Mouse (Mus musculus): ENCODE results near the gene Pmp22.

Gene Pmp22

DNA sequence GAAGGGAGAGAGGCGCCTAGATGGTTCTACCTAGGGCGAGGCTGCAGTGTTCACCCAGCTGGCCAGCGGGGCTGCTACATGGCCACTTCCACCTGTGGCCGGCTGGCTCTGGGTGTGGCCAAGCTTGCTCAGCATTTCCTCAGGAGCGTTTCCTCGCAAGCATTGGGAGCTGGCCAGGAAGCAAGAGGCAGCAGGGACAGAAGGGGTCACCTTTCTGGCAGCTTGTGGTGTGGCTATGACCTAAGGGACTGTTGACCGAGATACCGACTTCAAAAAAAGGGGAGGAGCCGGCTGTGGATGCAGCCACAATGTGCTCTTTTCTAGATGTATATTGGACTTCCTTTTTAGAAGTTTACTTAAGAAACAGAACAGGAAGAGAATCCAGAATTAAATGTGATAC, 593 bp downstream of the Pmp22 start:
- peak; percentile 51 to 63 for DNase-seq

DNA sequence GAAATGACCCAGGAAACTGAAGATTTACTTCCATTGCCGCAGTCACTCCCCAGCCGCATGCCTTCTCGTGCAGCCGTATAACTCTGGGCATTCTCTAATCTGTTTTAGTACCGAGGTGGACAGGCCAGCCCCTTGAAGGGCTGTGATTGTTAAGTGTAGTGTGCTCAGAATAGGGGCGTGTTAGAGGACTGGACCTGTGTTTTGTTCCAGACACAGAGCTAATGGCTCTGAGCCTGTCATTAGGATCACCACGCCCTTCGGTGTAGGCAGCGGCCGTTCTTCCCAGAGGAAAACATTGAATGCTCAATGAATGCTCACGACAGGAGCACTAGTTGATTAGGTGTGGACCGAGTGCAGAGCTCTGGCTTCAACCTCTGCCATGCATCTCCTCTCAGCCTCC, 1.1 kb downstream of the Pmp22 start:
- no peak for DNase-seq

DNA sequence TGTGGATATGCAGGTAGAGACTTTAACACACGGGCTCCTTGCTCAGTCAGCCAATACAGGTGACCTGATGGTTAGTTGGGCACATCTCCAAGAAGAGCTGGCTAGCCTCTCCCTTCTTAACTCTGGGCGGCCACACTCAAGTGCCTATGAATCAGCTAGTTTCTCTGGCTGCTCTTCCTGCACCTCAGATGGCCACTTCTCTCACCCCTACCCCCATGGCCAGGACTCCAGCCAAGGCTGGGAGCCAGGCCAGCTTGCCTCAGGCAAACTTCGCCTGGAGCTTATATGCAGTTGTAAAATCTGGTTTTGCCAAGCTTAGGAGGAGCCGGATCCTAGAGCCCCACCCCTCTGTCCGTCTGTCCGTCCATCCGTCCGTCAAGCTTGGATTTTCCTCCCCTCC, 1.7 kb downstream of the Pmp22 start:
- peak; percentile 63 to 69 for DNase-seq

DNA sequence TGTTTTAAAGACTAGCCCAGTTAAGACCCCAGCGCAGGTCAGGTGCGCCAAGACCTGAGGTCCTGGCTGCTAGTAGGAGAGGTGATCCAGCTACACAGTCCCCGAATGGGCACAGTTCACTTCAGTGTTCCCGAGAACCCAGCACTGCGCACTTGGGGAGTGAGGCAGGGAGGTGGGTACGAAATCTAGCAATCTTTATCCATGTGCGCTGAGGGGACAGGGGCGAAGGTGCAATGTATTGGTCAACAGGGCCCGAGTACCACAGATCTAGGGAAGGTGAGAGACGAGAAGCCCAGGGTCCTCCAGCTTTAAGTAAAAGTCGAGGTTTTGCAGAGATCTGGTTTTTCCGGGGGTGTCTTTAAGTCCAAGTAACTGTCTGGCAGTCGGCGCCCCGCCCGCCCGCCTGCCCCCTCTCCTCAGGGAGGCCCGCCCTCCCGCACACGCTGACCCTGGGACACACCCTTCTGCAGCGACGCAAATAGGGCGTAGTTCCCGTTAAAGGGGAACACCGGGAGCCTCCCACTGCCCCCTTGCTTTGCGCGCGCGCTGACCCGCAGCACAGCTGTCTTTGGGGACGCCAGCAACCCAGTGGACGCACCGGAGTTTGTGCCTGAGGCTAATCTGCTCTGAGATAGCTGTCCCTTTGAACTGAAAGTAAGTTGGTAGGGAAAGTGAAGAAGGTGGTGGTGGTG, 2.4 kb downstream of the Pmp22 start:
- DNase-seq = peak; percentile 68 to 77

DNA sequence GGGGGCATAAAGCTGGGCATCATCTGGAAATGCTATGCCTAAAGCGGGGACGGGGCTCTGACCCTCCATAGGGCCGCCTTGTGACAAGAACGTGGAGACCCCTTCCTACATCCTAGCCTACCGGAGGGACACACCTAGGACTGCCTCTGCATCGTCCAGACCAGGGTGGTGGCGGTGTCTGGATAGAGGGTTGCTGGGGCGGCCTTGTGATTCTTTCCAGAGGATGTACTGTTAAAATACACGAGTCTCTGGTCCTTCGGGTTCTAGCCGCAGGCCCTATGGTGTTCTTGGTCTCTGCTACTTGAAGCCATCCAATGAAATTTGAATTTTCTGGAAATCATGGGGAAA, 2.9 kb downstream of the Pmp22 start:
- peak in 1 of 2 experiments; percentile 49 for DNase-seq

DNA sequence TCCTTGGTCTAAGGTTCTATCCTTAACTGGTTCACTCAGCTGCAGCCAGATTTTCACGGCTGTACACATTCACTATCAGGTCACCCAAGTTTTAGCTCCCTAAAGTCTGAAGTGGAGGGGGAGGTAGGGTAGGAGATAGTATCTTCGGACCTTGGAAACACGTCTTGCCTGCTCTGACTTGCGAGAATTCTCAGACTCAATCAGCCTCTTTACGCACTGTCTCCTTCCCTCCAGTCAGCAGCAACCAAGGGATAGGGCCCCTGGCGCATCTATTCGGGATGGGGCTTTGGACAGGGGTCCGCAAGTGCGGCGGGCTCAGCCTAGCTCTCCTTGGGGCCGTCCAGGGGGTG, 3.3 kb downstream of the Pmp22 start:
- DNase-seq = no peak

DNA sequence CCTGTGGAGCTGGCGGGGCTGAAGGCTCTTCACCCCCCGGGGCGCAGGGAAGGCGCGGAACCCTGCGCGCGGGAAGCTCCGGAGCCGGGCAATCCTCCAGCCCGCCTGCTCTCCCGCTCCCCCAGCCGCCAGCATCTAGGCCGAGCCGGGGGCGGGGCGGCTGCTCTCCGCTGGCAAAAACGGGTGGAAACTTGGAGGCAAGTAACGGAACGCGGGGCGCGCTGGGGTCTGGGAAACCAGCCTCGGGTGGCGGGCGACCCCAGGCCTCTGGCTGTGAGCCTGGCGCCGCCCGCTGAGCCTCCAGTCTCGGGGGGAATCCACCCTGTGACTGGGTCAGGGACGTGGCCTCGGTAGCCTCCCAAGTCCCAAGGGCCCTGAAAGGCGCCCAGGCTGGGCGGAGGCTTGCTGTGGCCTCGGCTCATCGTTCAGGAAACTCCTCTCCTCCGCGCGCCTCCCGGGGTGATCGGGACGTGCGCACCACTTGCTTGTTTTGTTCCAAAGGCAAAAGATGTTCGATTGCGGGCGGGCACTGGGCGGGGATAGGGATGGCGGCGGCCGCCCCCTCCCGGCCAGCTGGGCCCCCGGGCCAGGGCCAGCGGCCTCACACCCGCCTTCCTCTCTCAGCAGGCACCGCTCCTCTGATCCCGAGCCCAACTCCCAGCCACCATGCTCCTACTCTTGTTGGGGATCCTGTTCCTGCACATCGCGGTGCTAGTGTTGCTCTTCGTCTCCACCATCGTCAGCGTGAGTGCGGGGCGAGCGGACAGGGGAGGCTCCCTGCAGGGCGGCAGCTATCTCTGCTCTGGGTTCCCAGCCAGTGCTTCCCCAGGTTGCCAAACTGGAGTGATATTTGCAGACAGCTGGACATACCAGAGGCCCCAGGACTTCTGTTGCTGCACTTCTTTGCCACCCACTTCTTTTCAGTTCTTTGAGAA, 4.0 kb downstream of the Pmp22 start:
- peak; percentile 83 to 88 for DNase-seq

DNA sequence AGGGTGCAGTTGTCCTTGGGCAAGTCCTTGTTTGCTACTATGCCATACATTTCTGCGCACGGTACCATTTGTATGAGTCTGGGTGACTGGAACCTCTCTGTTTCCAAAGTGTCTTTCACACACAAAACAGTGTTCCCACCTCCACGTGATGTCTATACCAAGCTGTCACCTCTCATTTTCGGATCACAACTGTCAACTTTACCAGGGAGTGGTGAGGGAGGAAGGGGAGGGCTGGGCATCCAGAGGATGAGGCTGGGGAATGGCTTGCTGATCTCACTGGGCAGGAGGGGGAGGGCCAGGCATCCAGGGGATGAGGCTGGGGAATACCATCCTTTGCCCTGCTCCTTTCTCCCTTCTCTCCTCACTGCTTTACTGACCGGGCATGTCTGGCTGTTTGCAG, 5.2 kb downstream of the Pmp22 start:
- DNase-seq = no peak

DNA sequence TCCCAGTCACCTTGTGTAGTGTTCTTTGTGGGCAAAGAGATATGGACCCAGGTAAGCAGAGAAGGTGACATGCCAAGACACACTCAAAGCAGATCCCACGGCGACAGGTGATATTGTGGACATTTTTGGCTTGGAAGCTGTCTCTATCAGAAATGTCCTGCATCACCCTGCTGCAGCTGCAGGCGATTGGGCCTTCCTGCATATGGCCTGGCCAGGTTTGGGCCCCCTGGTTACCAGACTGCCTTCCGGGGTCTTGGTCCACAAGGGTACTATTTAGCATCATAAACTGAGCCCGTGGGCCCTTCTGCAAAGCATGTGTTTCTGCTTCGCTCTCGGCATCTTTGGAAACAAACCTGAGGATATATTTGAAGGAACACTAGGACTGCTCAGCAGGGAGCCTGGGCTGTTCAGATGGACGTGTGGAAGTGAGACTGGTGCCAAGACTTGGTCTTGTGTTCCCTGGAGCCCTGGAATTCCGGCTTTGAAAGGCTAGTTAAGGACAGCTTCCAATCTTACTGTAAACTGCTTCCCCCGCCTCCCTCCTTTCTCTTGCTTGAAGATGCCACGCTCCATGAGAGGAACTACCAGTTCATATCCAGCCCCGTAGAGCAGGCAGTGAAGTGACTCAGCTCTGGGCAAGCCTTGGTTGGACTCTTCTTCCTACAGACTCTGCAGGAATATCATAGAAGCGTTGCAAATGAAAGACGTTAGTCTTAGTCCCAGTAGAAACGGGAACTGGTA, 6.1 kb downstream of the Pmp22 start:
- DNase-seq = peak in 1 of 2 experiments; percentile 29

DNA sequence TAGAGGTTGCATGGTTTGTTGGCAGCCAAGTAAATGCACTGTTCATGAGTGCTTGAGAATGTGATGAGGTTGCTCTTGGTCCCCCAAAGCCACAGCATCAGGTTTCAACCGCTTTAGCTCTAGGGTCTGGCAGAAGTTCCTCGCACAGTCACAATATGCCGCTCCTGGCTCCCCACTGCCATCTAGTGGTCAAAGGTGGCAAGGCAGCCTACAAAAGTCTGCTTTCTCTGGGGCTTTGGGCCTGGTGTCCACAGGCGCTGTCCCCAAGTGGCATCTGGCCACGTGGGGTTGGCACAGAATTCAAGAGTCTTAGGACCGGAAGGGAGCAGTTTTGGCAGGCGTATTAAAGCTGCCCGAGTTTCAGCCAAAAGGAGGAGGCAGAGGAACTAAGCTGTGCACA, 6.8 kb downstream of the Pmp22 start:
- DNase-seq = peak; percentile 94 to 96

DNA sequence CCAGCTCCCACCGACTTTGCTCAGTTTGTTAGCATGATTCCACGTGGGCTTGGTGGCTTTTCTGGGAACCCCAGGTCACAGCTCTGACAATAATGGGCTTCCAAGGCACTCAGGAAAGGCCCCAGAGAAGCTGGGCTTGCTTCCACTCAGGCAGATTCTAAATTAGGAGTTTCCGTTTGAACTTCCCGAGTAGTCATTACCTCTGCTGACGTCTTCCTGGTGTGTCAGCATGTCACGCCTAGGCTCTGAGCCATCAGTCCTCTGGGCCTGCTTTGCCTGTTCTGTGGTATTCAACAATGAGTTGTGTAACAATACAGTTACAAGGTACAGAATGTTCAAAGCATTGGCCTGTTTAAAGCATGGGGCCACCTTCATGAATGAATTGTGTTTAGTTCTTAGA, 7.4 kb downstream of the Pmp22 start:
- peak; percentile 38 to 57 for DNase-seq

DNA sequence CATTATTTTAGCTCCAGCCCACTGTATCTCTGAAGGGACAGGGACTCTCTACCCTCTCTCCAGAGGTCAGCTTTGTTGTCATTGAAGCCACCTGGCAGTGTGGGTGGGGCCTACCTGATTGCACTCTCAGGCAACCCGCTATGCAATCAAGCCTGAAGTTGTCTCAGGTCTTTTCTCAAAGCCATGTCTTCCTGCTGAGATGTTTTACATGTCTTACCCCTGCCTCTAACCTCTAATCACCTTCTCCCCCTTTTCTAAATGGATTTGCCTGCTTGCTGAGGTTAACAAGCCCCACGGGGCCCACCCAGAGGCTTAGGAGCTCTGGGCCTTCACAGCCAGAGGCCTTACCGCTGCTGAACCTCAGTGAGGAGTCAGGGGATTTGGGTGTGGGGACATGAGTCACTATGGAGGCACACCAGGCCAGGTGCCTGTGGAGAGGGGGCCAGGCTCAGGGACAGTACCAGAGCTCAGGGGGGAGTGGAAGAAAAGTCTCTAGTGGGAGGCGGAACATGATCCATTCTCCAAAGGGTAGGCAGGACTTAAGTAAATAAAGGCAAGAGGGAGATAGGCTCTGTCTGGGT, 8.1 kb downstream of the Pmp22 start:
- DNase-seq = no peak

DNA sequence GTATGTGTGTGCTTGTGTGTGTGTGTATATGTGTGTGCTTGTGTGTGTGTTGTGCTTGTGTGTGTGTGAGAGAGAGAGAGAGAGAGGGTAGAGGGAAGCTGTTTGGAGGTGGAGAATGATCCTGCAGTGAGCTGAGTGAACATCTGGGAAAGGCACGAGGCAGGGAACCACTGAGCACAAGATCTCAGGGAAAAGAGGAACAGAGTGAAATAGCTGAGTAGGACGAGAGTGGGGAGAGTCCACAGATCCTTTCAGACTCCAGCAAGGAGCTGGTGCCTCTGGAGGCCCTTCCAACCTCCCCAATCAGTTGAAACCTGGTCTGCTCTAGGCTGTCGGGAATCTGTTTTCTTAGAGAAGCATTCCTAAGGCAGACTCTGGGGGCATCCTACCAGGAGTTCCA, 10.0 kb downstream of the Pmp22 start:
- no peak for DNase-seq

DNA sequence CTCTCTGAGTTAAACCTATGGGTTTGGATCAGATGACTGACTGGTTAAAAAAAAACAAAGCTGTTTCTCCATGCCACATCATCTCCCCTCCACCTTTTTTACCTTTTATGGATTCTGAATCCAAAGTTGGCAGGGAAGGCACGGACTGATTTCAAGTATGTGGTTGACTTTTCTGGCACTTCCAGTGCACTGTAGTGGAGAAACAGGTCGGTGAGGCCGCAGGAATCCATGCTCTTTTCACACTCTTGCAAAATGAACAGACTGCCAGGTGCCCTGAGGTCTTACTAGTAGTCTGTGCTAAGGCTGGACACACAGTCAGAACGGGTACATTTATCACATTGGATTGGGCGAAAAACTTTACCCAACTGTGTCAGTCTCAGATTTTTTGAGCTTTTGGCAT, 13.5 kb downstream of the Pmp22 start:
- DNase-seq = no peak

DNA sequence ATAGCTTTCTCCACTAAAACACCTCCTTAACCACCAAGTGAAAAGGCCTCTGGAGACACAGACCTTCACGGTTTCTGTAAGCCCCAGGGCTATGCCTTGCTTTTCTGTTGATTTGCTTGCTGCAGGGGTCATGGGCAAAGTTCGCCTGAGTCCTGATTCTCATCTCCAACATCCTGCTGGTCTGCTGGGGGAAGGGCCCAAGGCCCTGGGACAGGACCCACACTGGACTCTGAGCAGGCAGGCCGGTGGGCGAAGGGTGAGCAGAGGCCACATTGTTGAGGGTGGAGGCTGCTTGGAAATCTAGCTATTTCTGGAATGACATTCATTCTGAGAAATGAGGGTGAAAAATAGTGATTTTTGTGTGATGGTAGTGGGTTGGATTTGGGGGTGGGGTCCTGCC, 14.0 kb downstream of the Pmp22 start:
- DNase-seq = no peak

DNA sequence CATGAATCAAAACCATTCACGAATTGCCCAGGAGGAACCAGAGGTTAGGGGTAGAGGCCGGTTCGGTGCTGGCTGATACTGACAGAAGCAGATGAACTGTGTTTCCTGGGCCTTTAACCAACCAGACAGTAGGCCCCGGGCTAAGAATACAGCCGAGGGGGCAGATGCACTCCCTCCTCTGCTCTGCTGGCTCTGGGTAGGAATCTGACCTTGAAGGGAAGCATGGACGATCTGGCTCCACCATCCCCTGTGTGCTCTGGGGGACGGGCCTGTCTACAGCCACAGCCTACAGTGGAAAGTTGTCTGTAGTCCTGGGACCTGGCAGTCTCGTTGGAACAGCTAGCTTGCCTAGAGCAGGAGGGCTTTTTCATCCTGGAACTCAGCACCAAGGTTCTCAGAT, 14.7 kb downstream of the Pmp22 start:
- no peak for DNase-seq

DNA sequence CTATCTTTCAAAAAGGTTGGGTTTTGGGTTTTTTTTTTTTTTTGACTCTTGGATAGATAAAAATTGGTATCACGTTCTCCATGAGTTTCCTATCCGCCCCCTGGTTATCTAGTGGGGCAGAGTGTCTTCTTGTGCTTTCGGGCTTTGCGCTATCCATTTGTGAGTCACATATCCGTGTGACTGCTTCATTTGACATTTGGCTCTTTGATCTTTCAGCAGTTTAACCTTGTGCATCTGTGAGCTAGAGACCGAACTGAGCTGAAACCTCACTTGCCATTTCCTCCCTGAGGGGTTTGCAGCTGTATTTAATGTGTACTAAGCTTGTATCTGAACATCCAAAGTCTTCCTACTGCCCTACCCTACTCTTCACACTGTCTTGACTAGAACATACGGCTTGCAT, 17.8 kb downstream of the Pmp22 start:
- no peak for DNase-seq

DNA sequence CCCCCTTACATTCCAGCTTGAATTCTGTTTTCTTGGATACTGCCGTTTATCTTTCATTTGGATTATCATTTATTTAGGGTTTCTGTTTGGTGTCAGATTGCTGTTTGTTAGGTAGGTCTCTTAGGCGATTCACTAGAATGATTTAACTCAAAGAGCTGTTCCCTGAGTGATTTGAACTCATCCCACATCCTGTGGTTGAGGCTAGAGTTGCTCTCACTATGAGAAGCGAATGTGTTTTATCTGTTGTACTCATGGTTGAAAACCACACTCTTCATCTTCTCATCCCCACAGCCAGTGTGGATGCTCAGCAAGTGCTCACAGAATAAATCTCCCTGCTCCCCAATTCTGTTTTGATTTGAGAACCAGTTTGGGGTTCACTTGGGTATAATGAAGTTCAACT, 19.5 kb downstream of the Pmp22 start:
- DNase-seq = no peak

DNA sequence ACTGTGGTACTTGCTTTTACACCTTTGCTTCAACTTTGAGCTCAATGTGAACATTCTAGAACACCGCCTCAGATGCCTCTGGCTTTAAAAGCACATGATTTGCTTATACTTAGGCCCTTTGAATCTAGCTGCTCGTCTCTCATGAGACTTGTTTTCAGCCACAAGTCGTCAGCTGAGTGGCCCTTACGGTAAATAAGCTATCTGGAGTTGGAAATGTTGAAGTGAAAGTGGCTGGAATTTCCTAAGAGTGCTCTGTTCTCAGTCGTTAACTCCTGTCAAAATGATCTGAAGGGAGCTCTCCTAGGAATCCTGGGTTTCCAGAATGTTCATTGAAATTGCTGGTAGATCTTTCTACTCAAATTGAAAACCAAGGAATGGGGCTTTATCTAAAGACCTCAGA, 23.1 kb downstream of the Pmp22 start:
- no peak for DNase-seq

DNA sequence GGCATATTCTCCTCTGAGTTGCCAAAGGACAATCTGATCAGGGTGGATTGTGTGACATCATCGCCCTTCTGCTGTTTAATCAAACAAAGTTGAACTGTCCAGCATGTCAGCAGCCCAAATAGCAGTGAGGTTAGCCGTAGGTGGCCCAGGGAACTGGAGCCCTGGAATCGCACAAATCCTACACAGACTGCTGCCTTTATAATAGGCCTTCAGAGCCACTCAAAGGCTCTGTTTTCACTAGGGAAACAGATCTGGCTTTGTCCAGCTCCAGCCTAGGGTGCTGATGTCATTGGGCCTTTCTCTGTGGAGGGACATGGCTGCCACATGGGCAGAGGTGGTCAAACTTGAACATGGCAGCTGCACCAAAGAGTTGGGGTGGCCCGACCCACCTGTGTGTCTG, 28.3 kb downstream of the Pmp22 start:
- no peak for DNase-seq

DNA sequence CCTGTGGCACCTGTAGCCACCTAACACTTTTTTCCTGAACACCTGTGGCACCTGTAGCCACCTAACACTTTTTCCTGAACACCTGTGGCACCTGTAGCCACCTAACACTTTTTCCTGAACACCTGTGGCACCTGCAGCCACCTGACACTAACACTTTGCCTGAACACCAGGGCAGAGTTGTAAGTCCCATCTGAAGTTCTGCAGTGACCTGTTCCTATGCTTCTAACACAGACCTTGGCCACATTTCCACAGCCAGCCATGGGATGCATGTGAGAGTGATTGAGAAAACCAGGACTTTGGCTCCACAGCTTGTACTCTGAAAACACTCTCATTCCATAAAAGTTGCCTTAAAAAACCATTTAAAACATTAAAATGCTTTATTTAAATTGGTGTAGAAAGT, 32.1 kb downstream of the Pmp22 start:
- DNase-seq = no peak

DNA sequence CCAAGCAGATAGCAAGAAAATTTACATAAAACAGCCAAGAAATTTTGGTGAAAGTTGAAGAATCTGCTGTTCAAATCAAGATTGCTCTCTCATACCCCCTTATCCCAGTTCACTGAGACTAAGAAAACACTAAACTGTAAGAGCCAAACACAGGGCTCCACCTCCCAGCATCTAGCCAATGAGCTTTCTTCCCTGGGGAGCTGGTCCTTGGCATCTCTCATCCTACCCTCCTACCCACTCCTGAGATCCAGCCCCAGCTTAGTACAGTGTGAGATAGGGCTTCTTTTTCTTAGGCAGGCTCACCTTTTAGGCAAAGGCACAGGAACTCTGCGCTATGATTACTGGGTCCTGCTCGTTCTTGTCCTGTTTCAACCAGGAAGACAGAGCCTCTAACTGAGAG, 34.0 kb downstream of the Pmp22 start:
- no peak for DNase-seq

DNA sequence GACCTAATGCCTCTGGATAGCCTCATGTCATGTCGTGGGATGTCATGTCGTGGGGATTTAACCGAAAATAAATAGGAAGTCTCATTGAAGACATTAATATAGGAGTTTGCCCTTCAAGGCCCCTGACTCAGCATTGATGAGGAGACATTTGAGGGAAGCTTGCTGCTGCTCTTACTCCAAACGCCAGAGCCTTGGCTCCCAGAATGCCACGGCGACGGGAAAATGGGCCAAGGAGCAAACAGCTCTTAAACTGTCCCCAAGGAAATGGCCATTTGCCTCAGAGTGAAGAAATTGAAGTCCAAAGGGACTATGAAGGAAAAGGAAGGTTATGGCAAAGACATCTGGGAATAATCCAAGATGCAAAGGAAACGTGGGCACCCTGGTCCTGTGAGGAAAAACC, 34.8 kb downstream of the Pmp22 start:
- no peak for DNase-seq
